ENCODE assay signal across 12 mouse cellular contexts in the genomic region with DNA sequence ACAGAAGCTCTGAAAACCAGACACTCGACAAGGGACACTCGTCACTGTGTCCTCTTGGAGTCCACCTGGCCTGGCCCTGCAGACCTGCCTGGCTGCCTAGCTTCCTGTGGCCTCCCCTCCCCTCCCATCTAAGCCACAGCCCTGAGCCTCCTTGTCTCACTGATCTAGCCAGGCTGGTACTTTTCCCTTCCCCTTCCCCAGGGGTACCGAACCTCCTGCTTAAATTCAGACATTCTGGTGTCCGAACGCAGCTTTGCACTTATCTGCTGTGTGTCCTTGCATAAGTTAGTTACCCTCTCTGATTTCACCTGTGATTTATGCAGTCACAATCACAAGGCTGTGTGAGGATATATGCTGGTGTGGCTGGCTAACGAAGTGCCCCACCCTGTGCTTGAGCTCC. TPM values are rescaled to one million over a fixed set of nuclear protein-coding genes. Genes with fewer than 3 reads are reported as not detected.
A peak's percentile ranks its signal among the peaks of the same experiment; 100 is the strongest.
DNase-seq lines count a peak whose midpoint lies in the region; ATAC-seq and TF ChIP-seq lines count a peak whose summit lies in the region.
"Had no signal": no experiment of that assay in that cellular context is flagged by ENCODE, and none has a peak within 500 bp of the region (broad histone marks: within the 10 kb centered on the region; RNA-seq: fewer than 3 reads in every experiment).

No protein-coding gene starts in this region.

- intact Hi-C loops in left cerebral cortex, postnatal 14 days (cut with DNase I), result no loop called here

- H3K9me3 ChIP-seq in heart, embryonic 12.5 days (replicated peaks), result no peaks in the 10 kb centered on the region
- no peaks in the 10 kb centered on the region for H3K9me3 ChIP-seq in lung, postnatal 0 days (ENCODE audit: low read length)
- no peaks in the 10 kb centered on the region for H3K9me3 ChIP-seq in intestine, embryonic 15.5 days
- no peaks in the 10 kb centered on the region for H3K9me3 ChIP-seq in stomach, embryonic 14.5 days (ENCODE audit: control insufficient read depth, low read depth, low read length)
- H3K9me3 ChIP-seq: neural tube, embryonic 12.5 days had no signal

- H3K27ac ChIP-seq in heart, embryonic 12.5 days (ENCODE audit: poor library complexity, severe bottlenecking), result peak overlapping the region; percentile 55; the same call in 1 of the 2 replicates
- H3K27ac ChIP-seq in lung, postnatal 0 days (ENCODE audit: low read length), result peak overlapping the region; percentile 90
- H3K27ac ChIP-seq in intestine, embryonic 15.5 days, result peak overlapping the region; percentile 90
- peak overlapping the region; percentile 94 for H3K27ac ChIP-seq in stomach, embryonic 14.5 days (ENCODE audit: low read length)
- H3K27ac ChIP-seq: macrophage; neural tube, embryonic 12.5 days had no signal

- no peak for DNase-seq in heart, adult 8-10 months (ENCODE audit: low spot score)
- DNase-seq in lung, postnatal 0 days (ENCODE audit: low spot score), result peak; percentile 59
- DNase-seq in lung, postnatal 36 days, result no peak
- no peak for DNase-seq in ovary, postnatal 10 days (ENCODE audit: low spot score)
- DNase-seq in left cerebral cortex, postnatal 14 days (ENCODE audit: low spot score in 2 of 2), result no peak
- DNase-seq: cerebellum, adult 2 months; thymus, postnatal 36 days had no signal

- no peaks in the 10 kb centered on the region for H3K36me3 ChIP-seq in heart, embryonic 12.5 days
- H3K36me3 ChIP-seq in lung, postnatal 0 days (ENCODE audit: insufficient read depth, low read length), result no peaks in the 10 kb centered on the region
- H3K36me3 ChIP-seq in intestine, embryonic 15.5 days, result no peaks in the 10 kb centered on the region
- no peaks in the 10 kb centered on the region for H3K36me3 ChIP-seq in stomach, embryonic 14.5 days (ENCODE audit: control insufficient read depth, insufficient read depth, low read length)
- H3K36me3 ChIP-seq: neural tube, embryonic 12.5 days had no signal

- no peaks in the 10 kb centered on the region for H3K27me3 ChIP-seq in heart, embryonic 12.5 days (replicated peaks)
- no peaks in the 10 kb centered on the region for H3K27me3 ChIP-seq in lung, postnatal 0 days (replicated peaks; ENCODE audit: insufficient read depth, low read length)
- no peaks in the 10 kb centered on the region for H3K27me3 ChIP-seq in intestine, embryonic 15.5 days (replicated peaks)
- H3K27me3 ChIP-seq in stomach, embryonic 14.5 days (ENCODE audit: control insufficient read depth, insufficient read depth, low read length), result no peaks in the 10 kb centered on the region
- H3K27me3 ChIP-seq: neural tube, embryonic 12.5 days had no signal

- TF ChIP-seq CTCF in lung, postnatal 0 days (IDR thresholded peaks at IDR 0.05), result no peak

- no peak overlapping the region for H3K4me2 ChIP-seq in heart, embryonic 12.5 days
- no peak overlapping the region for H3K4me2 ChIP-seq in lung, postnatal 0 days (replicated peaks; ENCODE audit: low read depth, low read length)
- peak overlapping the region; percentile 34; the same call in 1 of the 2 replicates for H3K4me2 ChIP-seq in intestine, embryonic 15.5 days (replicated peaks)
- H3K4me2 ChIP-seq in stomach, embryonic 14.5 days (replicated peaks; ENCODE audit: low read depth, low read length), result peak overlapping the region; percentile 25; the same call in 1 of the 2 replicates

- H3K4me3 ChIP-seq in heart, embryonic 12.5 days, result no peak overlapping the region
- no peak overlapping the region for H3K4me3 ChIP-seq in lung, postnatal 0 days (ENCODE audit: low read depth, low read length)
- no peak overlapping the region for H3K4me3 ChIP-seq in intestine, embryonic 15.5 days (replicated peaks)
- no peak overlapping the region for H3K4me3 ChIP-seq in stomach, embryonic 14.5 days (ENCODE audit: low read depth, low read length)
- H3K4me3 ChIP-seq: neural tube, embryonic 12.5 days had no signal

- no peak; the same call in 1 of the 2 replicates for ATAC-seq in heart, embryonic 12.5 days (ENCODE audit: insufficient number of reproducible peaks, low FRiP score)
- ATAC-seq in lung, postnatal 0 days, result 0 out of 2 replicates have a peak, but pooled peaks have one; percentile 2
- peak; percentile 29; the same call in 1 of the 2 replicates for ATAC-seq in intestine, embryonic 15.5 days
- ATAC-seq in stomach, embryonic 14.5 days (ENCODE audit: insufficient number of reproducible peaks, insufficient read depth, low FRiP score, low read depth), result no peak

- TF ChIP-seq EP300 in lung, postnatal 0 days (IDR thresholded peaks at IDR 0.05), result no peak

- H3K4me1 ChIP-seq in heart, embryonic 12.5 days (replicated peaks), result peaks cover 31% of the 10 kb centered on the region
- peaks cover 16% of the 10 kb centered on the region; the same call in 1 of the 2 replicates for H3K4me1 ChIP-seq in lung, postnatal 0 days (ENCODE audit: insufficient read depth, low read depth, low read length)
- H3K4me1 ChIP-seq in intestine, embryonic 15.5 days (replicated peaks), result peaks cover 27% of the 10 kb centered on the region
- peaks cover 21% of the 10 kb centered on the region for H3K4me1 ChIP-seq in stomach, embryonic 14.5 days (ENCODE audit: control insufficient read depth, insufficient read depth, low read length)

- no peak overlapping the region for H3K9ac ChIP-seq in heart, embryonic 12.5 days
- no peak overlapping the region for H3K9ac ChIP-seq in lung, postnatal 0 days (replicated peaks; ENCODE audit: low read depth)
- no peak overlapping the region for H3K9ac ChIP-seq in intestine, embryonic 15.5 days
- no peak overlapping the region for H3K9ac ChIP-seq in stomach, embryonic 14.5 days (replicated peaks; ENCODE audit: low read depth, low read length)
- H3K9ac ChIP-seq: neural tube, embryonic 12.5 days had no signal

- 50% methylated on average over 6 of the region's 6 CpGs for whole genome bisulfite sequencing in heart, embryonic 12.5 days
- WGBS in lung, postnatal 0 days, result 47% methylated on average over 6 of the region's 6 CpGs
- WGBS in intestine, embryonic 15.5 days, result 41% methylated on average over 6 of the region's 6 CpGs
- 46% methylated on average over 6 of the region's 6 CpGs for WGBS in stomach, embryonic 14.5 days

RNA-seq across cellular contexts. Expression of gene Myh9, which starts 40.3 kb away (rescaled TPM):
- 41.9 and 42.0 TPM in 2 replicates for polyA plus RNA-seq in heart, embryonic 12.5 days (2016; fragmentation: Nextera tagmentation; extraction: Ambion mirVana)
- 100 to 1,000 TPM in 1 of 4 experiments, 10 to 100 TPM in 3; 72.5 to 127 (median 97.2) TPM for total RNA-seq in heart, adult 8-10 months (2022)
- polyA plus RNA-seq in lung, postnatal 0 days (2015; fragmentation: Nextera tagmentation; extraction: Ambion mirVana), result 59.3 and 67.3 TPM in 2 replicates
- polyA plus RNA-seq in intestine, embryonic 15.5 days (2015; fragmentation: Nextera tagmentation; extraction: Ambion mirVana), result 51.6 and 52.9 TPM in 2 replicates
- polyA plus RNA-seq in stomach, embryonic 14.5 days (2014; fragmentation: Nextera tagmentation; extraction: Ambion mirVana), result 75.4 and 77.1 TPM in 2 replicates
- 10 to 100 TPM; 70.3 to 73.8 TPM for total RNA-seq in left cerebral cortex, postnatal 14 days (2021)

RNA-seq across cellular contexts. Expression of gene Txn2, which starts 46.5 kb away (rescaled TPM):
- polyA plus RNA-seq in heart, embryonic 12.5 days (2016; fragmentation: Nextera tagmentation; extraction: Ambion mirVana), result 228 and 231 TPM in 2 replicates
- total RNA-seq in heart, adult 8-10 months (2022), result 100 to 1,000 TPM; 303 to 339 (median 309) TPM
- polyA plus RNA-seq in lung, postnatal 0 days (2015; fragmentation: Nextera tagmentation; extraction: Ambion mirVana), result 121 and 122 TPM in 2 replicates
- polyA plus RNA-seq in intestine, embryonic 15.5 days (2015; fragmentation: Nextera tagmentation; extraction: Ambion mirVana), result 314 and 350 TPM in 2 replicates
- polyA plus RNA-seq in stomach, embryonic 14.5 days (2014; fragmentation: Nextera tagmentation; extraction: Ambion mirVana), result 242 and 259 TPM in 2 replicates
- 100 to 1,000 TPM; 121 to 124 TPM for total RNA-seq in left cerebral cortex, postnatal 14 days (2021)

Comparison
In these comparisons a context has a peak if more than half of its experiments do, and no peak if none do; other contexts are left out.
1. ATAC-seq: peak in lung, postnatal 0 days (single experiment) and intestine, embryonic 15.5 days (single experiment); none in heart, embryonic 12.5 days (single experiment) and stomach, embryonic 14.5 days (single experiment).
2. H3K4me2 ChIP-seq: peak in intestine, embryonic 15.5 days (single experiment) and stomach, embryonic 14.5 days (single experiment); none in heart, embryonic 12.5 days (single experiment) and lung, postnatal 0 days (single experiment).
3. Peak in every context shown above with its lines, with median percentiles within 50 percentile points of each other: H3K27ac ChIP-seq.